Mouse (Mus musculus) CH12.LX (cell line): ENCODE measurements around the gene Ring1. TPM values are rescaled to one million over a fixed set of nuclear protein-coding genes. Genes with fewer than 3 reads are reported as not detected.

Experiments
- DNase-seq: peaks from one replicate; pipeline ENCODE4 v3.0.0-alpha.2; 2013; ENCODE audit errors: extremely low read depth
- H3K27ac ChIP-seq: 2 replicates; pipeline ENCODE4 v1.5.1; 2012; ENCODE audit warnings: low read depth, mild to moderate bottlenecking, control low read depth, moderate library complexity; ENCODE audit not compliant: insufficient read depth
- H3K27me3 ChIP-seq: replicated peaks from 2 replicates; pipeline ENCODE3; 2012; ENCODE audit warnings: inconsistent platforms
- H3K36me3 ChIP-seq, 2 experiments: replicated peaks in 1 of 2; 2 replicates each; pipeline versions ENCODE3 to v1.6.1; 2012; ENCODE audit warnings: inconsistent platforms in 1 of 2, low read length in 1 of 2, mild to moderate bottlenecking in 1 of 2, mixed read lengths in 1 of 2, moderate library complexity in 1 of 2; ENCODE audit not compliant: control insufficient read depth in 1 of 2, insufficient read depth in 1 of 2
- H3K4me1 ChIP-seq, 2 experiments: 2 replicates each; pipeline ENCODE4 v1.6.1; 2012; ENCODE audit warnings: inconsistent platforms in 1 of 2, moderate library complexity in 1 of 2; ENCODE audit not compliant: insufficient read depth in 2 of 2, control insufficient read depth in 1 of 2
- H3K4me2 ChIP-seq: 2 replicates; pipeline ENCODE4 v1.6.1; 2012; ENCODE audit warnings: low read depth, mild to moderate bottlenecking, control low read depth; ENCODE audit not compliant: poor library complexity, insufficient read depth, severe bottlenecking
- H3K4me3 ChIP-seq, 3 experiments: fragments of 150-350 bp in 1 of 3; sonication (generic) in 1 of 3; replicated peaks in 1 of 3; 2 replicates each; pipeline versions ENCODE3 to v1.5.1; 2011 to 2012; ENCODE audit warnings: low read depth in 2 of 3, low read length in 2 of 3, mild to moderate bottlenecking in 2 of 3, moderate library complexity in 2 of 3, control low read depth in 1 of 3, improper control_type of control experiment in 1 of 3, inconsistent platforms in 1 of 3, mixed read lengths in 1 of 3; ENCODE audit not compliant: poor library complexity in 1 of 3
- H3K79me2 ChIP-seq: replicated peaks from 2 replicates; pipeline ENCODE4 v1.6.1; 2012; ENCODE audit warnings: mild to moderate bottlenecking, moderate library complexity; ENCODE audit not compliant: control insufficient read depth, poor library complexity, insufficient read depth, severe bottlenecking; ENCODE audit errors: extremely low read depth
- H3K9ac ChIP-seq: 2 replicates; pipeline ENCODE4 v1.6.1; 2012; ENCODE audit warnings: low read depth, mild to moderate bottlenecking, control low read depth, moderate library complexity; ENCODE audit not compliant: insufficient read depth
- H3K9me3 ChIP-seq: replicated peaks from 2 replicates; pipeline ENCODE3; 2012; ENCODE audit warnings: low read length, inconsistent platforms, mixed read lengths
- BHLHE40 ChIP-seq: IDR thresholded peaks from 2 replicates; pipeline ENCODE4 v1.6.1; 2011; ENCODE audit warnings: mild to moderate bottlenecking, low read depth, low read length, improper control_type of control experiment
- CHD2 ChIP-seq: IDR thresholded peaks from 2 replicates; pipeline ENCODE4 v1.6.1; 2011; ENCODE audit warnings: low read length, improper control_type of control experiment
- CTCF ChIP-seq, 2 experiments: IDR thresholded peaks in 1 of 2; conservative IDR thresholded peaks in 1 of 2; 2 replicates each; pipeline ENCODE4 v1.5.1; 2011 to 2012; ENCODE audit warnings: low read depth in 2 of 2, low read length in 2 of 2, improper control_type of control experiment in 1 of 2, inconsistent platforms in 1 of 2, mild to moderate bottlenecking in 1 of 2, moderate library complexity in 1 of 2
- ETS1 ChIP-seq: conservative IDR thresholded peaks from 2 replicates; pipeline ENCODE4 v1.6.1; 2012; ENCODE audit warnings: low read depth, mild to moderate bottlenecking, inconsistent platforms, low read length, improper control_type of control experiment, moderate library complexity
- JUN ChIP-seq: IDR thresholded peaks from 2 replicates; pipeline ENCODE4 v1.6.1; 2011; ENCODE audit warnings: low read depth, mild to moderate bottlenecking, low read length, improper control_type of control experiment, moderate library complexity; ENCODE audit not compliant: insufficient read depth
- MAFK ChIP-seq: IDR thresholded peaks from 2 replicates; pipeline ENCODE4 v1.6.1; 2011; ENCODE audit warnings: low read length, improper control_type of control experiment; ENCODE audit not compliant: insufficient replicate concordance
- MEF2A ChIP-seq: IDR thresholded peaks from 2 replicates; pipeline ENCODE4 v1.6.1; 2014; ENCODE audit warnings: low read depth, mild to moderate bottlenecking, inconsistent platforms, low read length, improper control_type of control experiment, borderline replicate concordance
- NRF1 ChIP-seq: IDR thresholded peaks from 2 replicates; pipeline ENCODE4 v1.6.1; 2014; ENCODE audit warnings: low read depth, mild to moderate bottlenecking, inconsistent platforms, low read length, improper control_type of control experiment, moderate library complexity
- POLR2A ChIP-seq: IDR thresholded peaks from 2 replicates; pipeline ENCODE4 v1.6.1; 2011; ENCODE audit warnings: low read depth, mild to moderate bottlenecking, improper control_type of control experiment, low read length
- UBTF ChIP-seq: IDR thresholded peaks from 2 replicates; pipeline ENCODE4 v1.6.1; 2012; ENCODE audit warnings: low read depth, mild to moderate bottlenecking, inconsistent platforms, low read length, improper control_type of control experiment, moderate library complexity
- ZKSCAN1 ChIP-seq: IDR thresholded peaks from 2 replicates; pipeline ENCODE4 v1.6.1; 2012; ENCODE audit warnings: low read depth, inconsistent platforms, low read length, improper control_type of control experiment, borderline replicate concordance
- dilution Hi-C: fragments of 300-500 bp; cut with MboI; formaldehyde crosslinking; loops from 2 replicates; pipeline ENCODE4 v1.14.3; 2020; ENCODE audit warnings: low sequenced_read_pairs; ENCODE audit not compliant: extremely low pct_unique_long_range_greater_than_20kb, extremely low pct_ligation_motif_present
- in situ Hi-C: fragments of 300-500 bp; cut with MboI; formaldehyde crosslinking; loops from 3 replicates; pipeline ENCODE4 v1.14.3; 2019; ENCODE audit warnings: low sequenced_read_pairs, low pct_ligation_motif_present, low pct_unique_long_range_greater_than_20kb, mixed read lengths
- polyA plus RNA-seq: library from polyadenylated mRNA; unstranded; fragments of >175 nt; gene quantifications from 2 replicates; pipeline ENCODE4 v1.2.1, GENCODE M21; 2012; ENCODE audit warnings: low read depth; ENCODE audit not compliant: insufficient read length
- total RNA-seq, 2 experiments: library from RNA; depleted of rRNA; stranded (reverse); fragments of 300-350 nt in 1 of 2; fragments of >200 nt in 1 of 2; gene quantifications; 2 replicates each; pipeline ENCODE4 v1.2.3; 2012 to 2014

Gene Ring1
- total and polyA plus RNA-seq, 3 experiments = 11.9 to 18.0 (median 13.7) TPM

DNA sequence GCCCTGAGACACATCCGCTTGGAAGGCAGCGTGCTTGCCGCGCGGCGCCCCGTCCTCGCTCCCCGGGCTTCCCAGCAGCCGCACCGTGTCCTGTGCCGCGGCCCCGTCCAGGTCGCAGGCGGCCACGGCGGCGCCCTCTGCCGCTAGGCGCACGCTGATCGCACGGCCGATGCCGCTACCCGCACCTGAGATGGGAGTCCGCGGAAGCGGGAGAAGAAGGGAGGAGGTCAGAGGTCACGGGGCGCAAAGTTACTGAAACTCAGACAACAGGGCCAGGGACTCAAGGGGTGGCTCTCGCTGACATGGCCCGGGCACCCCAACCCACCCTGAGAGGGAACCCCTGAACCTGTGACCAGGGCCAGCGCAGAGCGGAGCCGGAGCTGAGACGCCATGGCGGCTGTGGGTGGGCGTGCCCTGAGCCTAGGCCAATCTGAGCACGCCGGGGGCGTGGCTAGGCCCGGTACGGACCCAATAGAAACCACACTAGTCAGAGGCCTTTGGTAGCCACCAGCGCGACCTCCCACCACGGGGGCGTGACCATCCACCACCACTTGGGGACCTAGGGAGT, 3.3 kb upstream of the Ring1 start, which contains the start of gene H2-Ke6 (continued):
- TF ChIP-seq CHD2 (peak; percentile 67; the same call in 1 of the 2 replicates), ETS1 (no peak), MAFK (no peak), POLR2A (peak; percentile 77), ZKSCAN1 (no peak), UBTF (peak; percentile 96), MEF2A (no peak), JUN (no peak)

GRCm38 (mm10) chr17:34026917-34027655, 2.6 kb upstream of the Ring1 start:
- H3K4me2 ChIP-seq = peak overlapping the region; percentile 58
- TF ChIP-seq NRF1 (no peak), BHLHE40 (peak; percentile 22; the same call in 1 of the 2 replicates), MEF2A (no peak)
- H3K9me3 ChIP-seq = peaks cover 11% of the 10 kb centered on the region
- dilution Hi-C loops (no loop called here), in situ Hi-C loops (no loop called here)
- H3K4me3 ChIP-seq = peak overlapping the region; percentile 67 to 81 (median 71)
- DNase-seq = peak; percentile 51
- peak overlapping the region; percentile 31; the same call in 1 of the 2 replicates for H3K27ac ChIP-seq
- peaks cover 19% of the 10 kb centered on the region for H3K79me2 ChIP-seq
- peaks cover 30 to 57% of the 10 kb centered on the region in 2 experiments for H3K4me1 ChIP-seq
- peaks cover 27 to 42% of the 10 kb centered on the region in 2 experiments for H3K36me3 ChIP-seq
- no peaks in the 10 kb centered on the region for H3K27me3 ChIP-seq
- H3K9ac ChIP-seq = peak overlapping the region; percentile 6; the same call in 1 of the 2 replicates

DNA sequence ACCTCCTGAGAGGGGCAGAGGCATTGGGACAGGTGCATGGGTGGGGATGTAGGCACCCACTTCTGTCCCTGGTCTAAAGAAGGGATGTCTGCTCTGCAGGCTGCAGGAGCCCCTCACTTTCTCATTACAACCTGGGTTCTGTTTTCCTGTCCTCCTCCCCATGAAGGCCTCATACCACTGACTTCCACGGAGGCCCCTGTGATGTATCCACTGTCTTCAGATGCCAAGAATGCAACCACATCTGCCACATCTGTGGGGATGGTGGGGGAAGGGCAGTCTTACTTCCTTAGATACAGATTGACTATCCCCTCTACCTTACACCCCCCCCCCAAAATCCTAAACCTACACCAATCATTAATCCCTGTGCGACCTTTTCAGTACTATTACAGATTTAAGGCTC, 1.7 kb upstream of the Ring1 start:
- Histone ChIP-seq H3K4me1 (peaks cover 30 to 57% of the 10 kb centered on the region in 2 experiments), H3K27ac (no peak overlapping the region), H3K4me2 (no peak overlapping the region), H3K4me3 (no peak overlapping the region), H3K9me3 (peaks cover 18% of the 10 kb centered on the region), H3K27me3 (no peaks in the 10 kb centered on the region), H3K36me3 (peaks cover 32 to 51% of the 10 kb centered on the region in 2 experiments), H3K79me2 (peaks cover 19% of the 10 kb centered on the region), H3K9ac (no peak overlapping the region)
- no peak for DNase-seq
- TF ChIP-seq CTCF (conservative IDR thresholded peaks at IDR 0.05 in 1 of 2, IDR thresholded peaks at IDR 0.05 in 1 of 2; ENCODE audit: low read depth in 2 of 2, low read length in 2 of 2) (no peak), POLR2A (peak; percentile 15; the same call in 1 of the 2 replicates)
- dilution Hi-C loops = no loop called here
- in situ Hi-C loops = no loop called here
